Mouse (Mus musculus): Measurements from ENCODE around the gene Tmem268.

Tmem268 gene

DNA sequence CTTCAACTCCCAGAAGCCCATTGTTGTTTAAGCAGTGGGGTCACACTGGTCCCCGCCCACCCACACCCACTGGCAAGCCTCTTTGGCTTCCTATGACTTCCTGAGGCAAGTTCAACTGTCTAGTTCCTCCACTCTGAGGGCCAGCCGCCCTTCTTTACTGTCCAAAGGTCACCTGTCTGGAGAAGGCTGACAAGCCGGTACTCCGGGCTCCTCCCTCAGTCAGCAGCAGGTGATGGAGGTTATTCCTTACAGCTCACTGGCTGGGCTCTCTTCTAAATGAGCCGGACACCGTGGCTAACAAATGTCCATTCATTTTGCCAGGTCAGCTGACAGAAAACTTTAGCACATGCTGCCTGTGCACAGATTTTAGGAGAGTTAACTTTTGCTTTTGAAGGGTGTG is 42.2 kb downstream of the Tmem268 start:
- DNase-seq (ENCODE audit: low read depth, low spot score), result no peak

DNA sequence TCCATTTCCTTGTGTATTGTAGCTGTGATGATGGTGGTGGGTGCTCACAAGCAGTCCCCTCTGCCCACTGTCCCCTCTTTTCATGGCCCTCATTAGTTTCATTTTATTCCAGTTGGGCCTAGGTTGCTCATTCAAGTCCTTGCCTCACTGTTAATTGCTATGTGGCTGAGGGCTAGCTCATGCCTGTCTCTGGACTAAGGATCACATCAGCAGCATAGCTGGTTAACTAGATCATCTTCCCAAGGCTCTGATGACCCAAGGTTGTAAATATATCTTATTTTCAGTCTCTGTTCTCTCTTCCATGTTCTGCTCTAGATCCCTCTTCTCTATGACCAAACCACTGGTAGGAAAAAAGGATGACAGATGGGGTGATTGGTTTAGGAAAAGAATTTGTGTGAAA is 42.7 kb downstream of the Tmem268 start:
- no peak for DNase-seq (ENCODE audit: low read depth, low spot score)

DNA sequence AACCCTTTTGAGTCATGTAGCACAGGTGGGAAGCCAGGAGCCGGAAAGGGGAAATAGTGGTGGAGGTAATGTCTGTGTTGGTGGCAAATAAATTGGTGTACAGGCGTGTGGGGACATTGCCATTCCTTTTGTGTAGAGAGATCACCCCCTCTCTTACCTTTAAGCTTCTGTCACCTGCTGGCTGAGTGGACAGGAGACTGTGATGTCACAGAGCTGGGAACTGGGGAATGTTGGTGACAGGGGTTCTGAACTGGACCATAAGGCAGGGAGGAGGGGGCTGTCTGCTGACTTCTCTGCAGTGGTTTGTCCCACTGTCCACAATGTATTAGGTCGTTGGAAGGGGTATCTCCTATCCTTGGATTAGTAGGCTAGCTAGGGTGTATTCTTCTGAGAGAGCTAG is 46.4 kb downstream of the Tmem268 start, which contains the start of gene Gm11213:
Gm11213 (minus strand) TSS at position 317 of the 400 bp plus-strand sequence.
- DNase-seq (ENCODE audit: low read depth, low spot score), result no peak

DNA sequence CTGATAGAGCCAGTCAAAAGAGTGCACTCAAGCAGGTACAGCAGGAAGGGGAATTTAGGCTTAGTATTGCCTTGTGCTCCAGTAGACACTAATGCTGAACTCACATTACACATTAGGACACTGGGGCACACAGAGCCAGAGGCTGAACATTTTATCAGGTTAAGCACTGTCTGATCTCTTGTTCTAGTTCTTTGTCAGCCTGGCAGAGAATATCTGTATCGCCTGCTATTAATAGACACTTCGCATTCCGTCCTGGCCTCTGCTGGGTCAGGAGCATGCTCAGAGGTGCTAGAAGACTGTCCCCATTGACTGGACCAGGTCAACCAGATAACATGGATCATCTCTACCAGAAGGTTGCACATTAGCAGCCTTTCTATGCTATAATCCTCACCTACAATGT is 47.0 kb downstream of the Tmem268 start:
- DNase-seq (ENCODE audit: low read depth, low spot score), result no peak

DNA sequence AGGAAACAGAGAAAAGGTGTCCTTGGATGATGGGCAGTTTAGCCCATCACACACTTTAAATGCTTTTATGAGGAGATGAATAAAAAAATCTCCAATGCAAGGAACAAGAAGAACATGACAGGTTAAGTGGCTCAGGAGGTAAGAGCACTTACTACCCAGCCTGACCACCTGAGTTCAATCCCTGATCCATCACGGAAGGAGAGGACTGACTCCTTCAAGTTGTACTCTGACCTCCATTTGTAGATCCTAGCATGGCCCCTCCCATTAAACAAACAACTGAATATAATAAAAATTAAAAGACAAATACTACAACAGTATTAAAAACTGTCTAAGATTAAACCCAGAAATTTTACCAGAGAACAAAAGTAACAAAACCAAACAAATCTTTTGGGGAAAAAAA is 47.4 kb downstream of the Tmem268 start:
- DNase-seq (ENCODE audit: low read depth, low spot score), result no peak

DNA sequence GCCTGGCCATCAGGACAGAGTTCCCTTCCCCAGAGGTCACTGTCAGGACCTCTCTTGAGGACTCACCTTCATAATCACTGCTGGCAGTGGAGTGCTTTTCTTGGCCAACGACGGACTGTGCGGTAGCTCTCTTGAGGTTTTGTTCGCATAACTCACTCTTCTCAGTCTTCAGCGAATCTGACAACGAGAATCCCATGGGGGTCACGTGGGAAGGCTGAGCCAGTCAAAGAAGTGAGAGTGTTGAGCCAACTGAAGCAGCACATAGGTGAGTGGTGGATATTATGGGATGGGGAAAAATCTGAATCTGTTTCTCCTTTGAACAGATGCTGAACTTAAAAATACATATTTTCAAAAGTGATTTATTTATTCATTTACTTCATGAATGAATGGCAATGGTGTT is 49.8 kb downstream of the Tmem268 start:
- no peak for DNase-seq (ENCODE audit: low read depth, low spot score)

DNA sequence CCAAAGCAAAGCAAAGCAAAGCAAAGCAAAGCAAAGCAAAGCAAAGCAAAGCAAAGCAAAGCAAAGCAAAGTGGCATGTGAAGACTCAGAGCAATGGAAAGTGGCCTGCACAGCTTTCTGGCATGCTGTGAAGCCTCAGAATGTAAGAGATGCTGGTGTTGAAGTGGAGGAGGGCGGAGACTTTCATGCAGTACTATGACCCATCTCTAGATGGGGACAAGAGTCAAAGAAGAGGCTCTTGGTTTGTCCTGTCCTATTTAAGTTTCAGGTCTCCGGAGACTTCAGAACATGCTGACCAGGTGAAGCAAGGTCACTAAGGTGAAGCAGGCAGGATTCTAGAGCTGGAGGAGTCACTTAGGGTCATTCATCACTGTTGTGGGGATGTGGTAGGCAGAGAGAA is 63.3 kb downstream of the Tmem268 start:
- DNase-seq (ENCODE audit: low read depth, low spot score), result peak; percentile 37

DNA sequence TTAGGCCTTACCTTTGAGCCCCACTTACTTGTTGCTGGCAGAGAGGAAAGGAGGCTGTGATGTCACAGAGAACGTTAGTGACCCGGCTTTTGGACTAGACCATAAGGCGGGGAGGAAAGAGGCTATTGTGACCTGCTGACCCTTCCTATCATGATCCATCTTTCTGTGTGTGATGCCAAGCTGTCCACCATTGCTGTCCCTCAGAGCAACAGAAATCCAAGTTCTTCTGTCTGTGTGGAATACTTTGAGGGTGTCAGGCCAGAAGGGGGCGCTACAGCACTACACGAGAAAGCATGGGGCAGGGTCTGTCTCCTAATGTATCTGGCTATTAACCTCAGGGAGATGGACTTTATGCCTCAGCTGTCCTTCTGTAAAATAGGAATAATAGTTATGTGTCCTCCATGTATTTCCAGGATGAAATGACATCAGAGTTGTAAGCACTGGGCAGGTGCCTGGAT is 63.8 kb downstream of the Tmem268 start, which contains the start of gene Tex48:
Tex48 (minus strand) TSS at position 51 of the 458 bp plus-strand sequence.
- DNase-seq (ENCODE audit: low read depth, low spot score), result peak; percentile 51

DNA sequence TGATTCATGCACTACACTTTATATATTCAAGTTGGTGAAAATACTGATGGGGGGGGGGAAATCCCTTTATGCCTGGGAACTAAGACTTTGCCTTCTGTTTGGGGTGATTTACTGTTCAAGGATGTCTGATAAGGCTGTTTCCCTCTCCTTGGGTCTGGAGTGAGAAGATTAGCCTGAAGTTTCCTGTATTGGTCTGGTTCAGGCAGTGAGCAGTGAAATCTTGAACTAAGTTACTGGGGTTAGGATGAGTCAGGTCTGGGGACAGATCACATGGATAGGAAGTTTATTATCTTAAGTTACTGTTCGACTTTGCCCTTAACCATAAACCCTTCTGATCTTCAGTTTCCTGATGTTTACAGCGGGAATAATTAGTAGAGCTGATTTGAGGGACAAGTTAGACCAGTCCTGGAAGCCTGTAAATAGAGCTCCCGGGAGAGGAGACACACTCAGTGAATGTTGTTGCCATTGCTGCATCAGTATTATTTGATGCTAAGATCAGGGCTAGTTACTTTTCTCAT is 67.0 kb downstream of the Tmem268 start:
- DNase-seq (ENCODE audit: low read depth, low spot score), result no peak

DNA sequence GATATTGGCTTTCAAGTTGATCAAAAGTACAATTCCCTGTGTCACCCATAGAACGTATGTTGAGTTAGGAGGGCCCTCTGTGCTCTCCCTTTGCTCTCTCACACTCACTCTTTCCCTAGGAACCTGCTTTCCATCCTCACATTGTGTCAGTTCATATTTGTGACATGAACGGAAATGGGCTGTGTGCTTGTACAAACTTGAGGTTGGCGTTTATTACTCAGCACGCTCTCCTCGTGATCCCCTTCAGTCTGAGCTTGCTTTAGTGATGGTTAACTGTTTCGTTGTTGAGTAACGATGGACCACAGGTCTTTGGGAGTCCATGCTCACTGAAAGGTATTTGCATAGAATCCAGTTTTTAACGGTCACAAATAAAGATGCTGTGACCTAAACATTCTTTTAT is 68.5 kb downstream of the Tmem268 start:
- peak; percentile 68 for DNase-seq (ENCODE audit: low read depth, low spot score)

DNA sequence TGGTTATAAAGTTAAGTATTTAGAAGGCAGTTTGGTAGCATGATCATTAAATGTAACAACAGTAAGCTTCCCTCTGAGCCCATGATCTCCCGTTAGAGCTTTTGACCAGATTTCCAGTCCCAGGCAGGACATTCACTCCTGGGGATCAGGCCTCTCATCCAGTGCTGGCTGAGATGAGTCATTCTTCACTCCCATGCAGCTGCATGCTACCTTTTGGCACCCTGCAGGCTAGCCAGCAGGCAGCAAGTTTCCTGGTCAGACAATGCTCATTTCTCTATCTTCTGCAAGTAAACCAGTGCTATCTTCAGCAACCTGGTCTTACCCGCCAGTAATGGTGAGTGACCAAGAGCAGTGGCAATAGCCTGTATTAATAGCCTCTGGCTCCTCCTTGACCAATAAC is 74.6 kb downstream of the Tmem268 start:
- no peak for DNase-seq (ENCODE audit: low read depth, low spot score)
